In genomic region chr5:90884628-90885242, GRCm38 (mm10) we compare ENCODE assay signal across 11 mouse cellular contexts. TPM values are rescaled to one million over a fixed set of nuclear protein-coding genes. Genes with fewer than 3 reads are reported as not detected.
DNase-seq lines count a peak whose midpoint lies in the region; ATAC-seq and TF ChIP-seq lines count a peak whose summit lies in the region.
"Had no signal": no experiment of that assay in that cellular context is flagged by ENCODE, and none has a peak within 500 bp of the region (broad histone marks: within the 10 kb centered on the region; RNA-seq: fewer than 3 reads in every experiment).

No protein-coding gene starts in this region.

- intact Hi-C loops in heart, postnatal 36 days (cut with DNase I) = loop anchor here (5.0 kb wide), 1 partner anchor 112 kb away; the partner anchor contains the start of gene Pf4

- ATAC-seq in heart, embryonic 11.5 days (replicated peaks; ENCODE audit: insufficient number of reproducible peaks, low FRiP score, low TSS enrichment) = peak; percentile 46; the same call in 1 of the 2 replicates
- no peak for ATAC-seq in midbrain, postnatal 0 days (ENCODE audit: low FRiP score)
- no peak for ATAC-seq in midbrain, embryonic 15.5 days (replicated peaks)
- ATAC-seq in inflammation-experienced regulatory T-cells, adult 6 months = peak; percentile 44
- peak; percentile 86 for ATAC-seq in megakaryocyte-erythroid progenitor cell, adult 5-6 weeks (replicated peaks; ENCODE audit: low FRiP score, low TSS enrichment, poor library complexity, severe bottlenecking)

- no peaks in the 10 kb centered on the region for H3K9me3 ChIP-seq in heart, embryonic 11.5 days (replicated peaks; ENCODE audit: control insufficient read depth, low read length)
- H3K9me3 ChIP-seq in midbrain, postnatal 0 days (ENCODE audit: low read length) = no peaks in the 10 kb centered on the region
- H3K9me3 ChIP-seq in midbrain, embryonic 15.5 days = no peaks in the 10 kb centered on the region

- no peak overlapping the region for H3K4me2 ChIP-seq in heart, embryonic 11.5 days
- no peak overlapping the region for H3K4me2 ChIP-seq in midbrain, postnatal 0 days (ENCODE audit: low read depth, low read length, poor library complexity, severe bottlenecking)
- H3K4me2 ChIP-seq in midbrain, embryonic 15.5 days = no peak overlapping the region
- H3K4me2 ChIP-seq: hindbrain, embryonic 13.5 days; midbrain, embryonic 11.5 days had no signal

- H3K36me3 ChIP-seq in heart, embryonic 11.5 days (ENCODE audit: control insufficient read depth, insufficient read depth, low read length) = no peaks in the 10 kb centered on the region
- H3K36me3 ChIP-seq in midbrain, postnatal 0 days (ENCODE audit: insufficient read depth, low read length) = no peaks in the 10 kb centered on the region
- H3K36me3 ChIP-seq in midbrain, embryonic 15.5 days (replicated peaks) = no peaks in the 10 kb centered on the region
- H3K36me3 ChIP-seq: hindbrain, embryonic 13.5 days had no signal

- 47% methylated on average over 2 of the region's 2 CpGs for WGBS in heart, embryonic 11.5 days (ENCODE audit: insufficient replicate concordance)
- WGBS in midbrain, postnatal 0 days = 67% methylated on average over 2 of the region's 2 CpGs
- WGBS in midbrain, embryonic 15.5 days = 69% methylated on average over 2 of the region's 2 CpGs

- no peak overlapping the region for H3K9ac ChIP-seq in heart, embryonic 11.5 days (ENCODE audit: low read depth, low read length)
- no peak overlapping the region for H3K9ac ChIP-seq in midbrain, postnatal 0 days (replicated peaks; ENCODE audit: low read length, poor library complexity, severe bottlenecking)
- H3K9ac ChIP-seq in midbrain, embryonic 15.5 days = no peak overlapping the region
- H3K9ac ChIP-seq: hindbrain, embryonic 13.5 days had no signal

- H3K4me3 ChIP-seq in heart, embryonic 11.5 days (ENCODE audit: low read depth, low read length) = no peak overlapping the region
- no peak overlapping the region for H3K4me3 ChIP-seq in midbrain, postnatal 0 days (ENCODE audit: low read depth, low read length)
- no peak overlapping the region for H3K4me3 ChIP-seq in midbrain, embryonic 15.5 days
- H3K4me3 ChIP-seq: hindbrain, embryonic 13.5 days had no signal

- no peak for DNase-seq in heart, postnatal 36 days
- DNase-seq in midbrain, postnatal 0 days (ENCODE audit: low spot score) = peak; percentile 48
- DNase-seq in ovary, postnatal 36 days (ENCODE audit: low spot score) = no peak
- no peak for DNase-seq in ovary, postnatal 10 days (ENCODE audit: low spot score)

- no peak overlapping the region for H3K27ac ChIP-seq in heart, embryonic 11.5 days (ENCODE audit: low read depth, low read length)
- no peak overlapping the region for H3K27ac ChIP-seq in midbrain, postnatal 0 days (ENCODE audit: low read depth, low read length)
- H3K27ac ChIP-seq in midbrain, embryonic 15.5 days = no peak overlapping the region
- H3K27ac ChIP-seq: hindbrain, embryonic 13.5 days had no signal

- no peak for TF ChIP-seq CTCF in midbrain, postnatal 0 days (IDR thresholded peaks at IDR 0.05)

- no peaks in the 10 kb centered on the region for H3K4me1 ChIP-seq in heart, embryonic 11.5 days (ENCODE audit: control insufficient read depth, insufficient read depth, low read length)
- H3K4me1 ChIP-seq in midbrain, postnatal 0 days (ENCODE audit: insufficient read depth, low read length) = no peaks in the 10 kb centered on the region
- H3K4me1 ChIP-seq in midbrain, embryonic 15.5 days = no peaks in the 10 kb centered on the region
- H3K4me1 ChIP-seq: hindbrain, embryonic 13.5 days had no signal

- H3K27me3 ChIP-seq in heart, embryonic 11.5 days (ENCODE audit: control insufficient read depth, insufficient read depth, low read length) = no peaks in the 10 kb centered on the region
- no peaks in the 10 kb centered on the region for H3K27me3 ChIP-seq in midbrain, postnatal 0 days (ENCODE audit: insufficient read depth, low read length)
- H3K27me3 ChIP-seq in midbrain, embryonic 15.5 days (replicated peaks) = no peaks in the 10 kb centered on the region

RNA-seq across cellular contexts. Expression of gene Cxcl1, which starts 6.3 kb away (rescaled TPM):
- polyA plus RNA-seq in heart, embryonic 11.5 days (2014; fragmentation: Nextera tagmentation; extraction: Ambion mirVana) = 0.27 TPM in 1 of 2 replicates, not detected in the other
- total RNA-seq in heart, postnatal 36 days (2021) = under 1 TPM; 0.30 to 0.50 TPM
- not detected in 2 replicates for total RNA-seq in midbrain, postnatal 0 days (2014; rRNA removed)
- 0.56 and 0.78 TPM in 2 replicates for polyA plus RNA-seq in midbrain, postnatal 0 days (2015; fragmentation: Nextera tagmentation; extraction: Ambion mirVana)
- polyA plus RNA-seq in midbrain, embryonic 15.5 days (2015; fragmentation: Nextera tagmentation; extraction: Ambion mirVana) = 0.22 and 0.31 TPM in 2 replicates
- not detected for polyA plus RNA-seq in inflammation-experienced regulatory T-cells, adult 6 months (2017; shearing (Covaris generic))
- total RNA-seq in megakaryocyte-erythroid progenitor cell, adult 5-6 weeks (2014; fragmentation: Nextera tagmentation) = not detected in 2 replicates
- 1.5 TPM in 1 of 2 replicates, not detected in the other for total RNA-seq in megakaryocyte-erythroid progenitor cell, adult 5-6 weeks (2017)
- polyA plus RNA-seq: hindbrain, embryonic 13.5 days; midbrain, embryonic 11.5 days had no signal

RNA-seq across cellular contexts. Expression of gene Cxcl2, which starts 18.9 kb away (rescaled TPM):
- polyA plus RNA-seq in heart, embryonic 11.5 days (2014; fragmentation: Nextera tagmentation; extraction: Ambion mirVana) = not detected in 2 replicates
- not detected for total RNA-seq in heart, postnatal 36 days (2021)
- total RNA-seq in midbrain, postnatal 0 days (2014; rRNA removed) = not detected in 2 replicates
- 0.14 TPM in 1 of 2 replicates, not detected in the other for polyA plus RNA-seq in midbrain, postnatal 0 days (2015; fragmentation: Nextera tagmentation; extraction: Ambion mirVana)
- polyA plus RNA-seq in midbrain, embryonic 15.5 days (2015; fragmentation: Nextera tagmentation; extraction: Ambion mirVana) = not detected in 2 replicates
- under 1 TPM in 1 of 3 experiments, not detected in 2; 0.92 TPM for polyA plus RNA-seq in inflammation-experienced regulatory T-cells, adult 6 months (2017; shearing (Covaris generic))
- total RNA-seq in megakaryocyte-erythroid progenitor cell, adult 5-6 weeks (2014; fragmentation: Nextera tagmentation) = not detected in 2 replicates
- total RNA-seq in megakaryocyte-erythroid progenitor cell, adult 5-6 weeks (2017) = 5.2 and 9.9 TPM in 2 replicates
- total RNA-seq: left cerebral cortex, postnatal 14 days had no signal
- polyA plus RNA-seq: hindbrain, embryonic 13.5 days; midbrain, embryonic 11.5 days had no signal

RNA-seq across cellular contexts. Expression of gene Mthfd2l, which starts 46.2 kb away (rescaled TPM):
- 32.5 and 33.3 TPM in 2 replicates for polyA plus RNA-seq in heart, embryonic 11.5 days (2014; fragmentation: Nextera tagmentation; extraction: Ambion mirVana)
- total RNA-seq in heart, postnatal 36 days (2021) = 10 to 100 TPM in 1 of 2 experiments, 1 to 10 TPM in 1; 9.5 to 10.0 TPM
- total RNA-seq in midbrain, postnatal 0 days (2014; rRNA removed) = 87.4 and 90.9 TPM in 2 replicates
- 54.6 and 54.9 TPM in 2 replicates for polyA plus RNA-seq in midbrain, postnatal 0 days (2015; fragmentation: Nextera tagmentation; extraction: Ambion mirVana)
- polyA plus RNA-seq in midbrain, embryonic 15.5 days (2015; fragmentation: Nextera tagmentation; extraction: Ambion mirVana) = 59.7 and 65.4 TPM in 2 replicates
- 1 to 10 TPM in 2 of 3 experiments, under 1 TPM in 1; 0.80 to 2.3 (median 1.3) TPM for polyA plus RNA-seq in inflammation-experienced regulatory T-cells, adult 6 months (2017; shearing (Covaris generic))
- 20.6 and 24.1 TPM in 2 replicates for total RNA-seq in megakaryocyte-erythroid progenitor cell, adult 5-6 weeks (2014; fragmentation: Nextera tagmentation)
- total RNA-seq in megakaryocyte-erythroid progenitor cell, adult 5-6 weeks (2017) = 16.1 and 19.1 TPM in 2 replicates

Comparison
In these comparisons a context has a peak if more than half of its experiments do, and no peak if none do; other contexts are left out.
1. ATAC-seq: peak in heart, embryonic 11.5 days (single experiment), inflammation-experienced regulatory T-cells, adult 6 months (single experiment) and megakaryocyte-erythroid progenitor cell, adult 5-6 weeks (single experiment); none in midbrain, postnatal 0 days (single experiment) and midbrain, embryonic 15.5 days (single experiment).
2. RNA of gene Mthfd2l, which starts 46.2 kb away (polyA plus RNA-seq): 59.7 to 65.4 TPM in midbrain, embryonic 15.5 days, 54.6 to 54.9 TPM in midbrain, postnatal 0 days and 32.5 to 33.3 TPM in heart, embryonic 11.5 days; 0.80 to 2.3 TPM in inflammation-experienced regulatory T-cells, adult 6 months; every median in the first group is over 10 times any median in the second.